16 mouse cellular contexts compared by ENCODE assay signal in the genomic region with DNA sequence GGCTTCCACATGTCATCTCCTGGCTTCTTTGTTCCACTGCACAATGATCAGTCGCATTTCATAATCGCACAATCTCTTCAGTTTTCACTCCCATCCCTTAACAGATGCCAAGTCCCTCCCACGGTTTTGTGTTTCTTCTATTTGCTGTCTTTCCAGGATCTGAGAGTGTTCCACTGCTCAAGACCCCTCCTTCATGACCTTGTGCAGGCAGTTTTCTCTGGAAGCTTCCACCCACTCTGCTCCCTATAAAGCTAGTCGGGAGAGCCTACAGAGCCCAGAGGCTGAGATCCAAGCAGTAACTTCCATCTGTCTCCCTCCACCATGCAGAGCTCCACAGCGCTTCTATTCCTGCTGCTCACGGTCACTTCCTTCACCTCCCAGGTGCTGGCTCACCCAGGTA. TPM values are rescaled to one million over a fixed set of nuclear protein-coding genes. Genes with fewer than 3 reads are reported as not detected.
DNase-seq lines count a peak whose midpoint lies in the region; ATAC-seq and TF ChIP-seq lines count a peak whose summit lies in the region.
"Had no signal": no experiment of that assay in that cellular context is flagged by ENCODE, and none has a peak within 500 bp of the region (broad histone marks: within the 10 kb centered on the region; RNA-seq: fewer than 3 reads in every experiment).

Ccl11 (plus strand) TSS at position 178 of the 400 bp plus-strand sequence.

- peak; percentile 36 for DNase-seq in kidney, postnatal 0 days (ENCODE audit: low spot score)
- DNase-seq in kidney, adult 8-10 months = no peak
- no peak for DNase-seq in thymus, postnatal 0 days (ENCODE audit: low spot score)
- no peak for DNase-seq in thymus, postnatal 14 days
- peak; percentile 24 to 67 for DNase-seq in left cerebral cortex, postnatal 25 days (ENCODE audit: low spot score in 2 of 2)
- no peak for DNase-seq in midbrain, embryonic 10.5 days (ENCODE audit: low spot score)
- DNase-seq in cerebellum, adult 18-20 months = no peak
- no peak for DNase-seq in kidney, adult 2 months
- DNase-seq: adrenal gland, postnatal 25 days; cerebellum, adult 9-10 months; heart, postnatal 14 days had no signal

- no peak within 1 kb of the TSS for H3K9ac ChIP-seq in kidney, postnatal 0 days (ENCODE audit: low read depth, low read length)
- H3K9ac ChIP-seq: embryonic facial prominence, embryonic 15.5 days; limb, embryonic 12.5 days had no signal

- no peaks in the 10 kb centered on the region for H3K36me3 ChIP-seq in kidney, postnatal 0 days (ENCODE audit: insufficient read depth, low read length)
- no peaks in the 10 kb centered on the region for H3K36me3 ChIP-seq in midbrain, embryonic 10.5 days
- no peaks in the 10 kb centered on the region for H3K36me3 ChIP-seq in kidney, adult 2 months (ENCODE audit: control insufficient read depth, insufficient read depth, low read length)
- H3K36me3 ChIP-seq: embryonic facial prominence, embryonic 15.5 days; limb, embryonic 12.5 days had no signal

- H3K27me3 ChIP-seq in kidney, postnatal 0 days (ENCODE audit: insufficient read depth, low read length) = no peaks in the 10 kb centered on the region
- no peaks in the 10 kb centered on the region for H3K27me3 ChIP-seq in midbrain, embryonic 10.5 days (ENCODE audit: low read depth, poor library complexity, severe bottlenecking)
- no peaks in the 10 kb centered on the region for H3K27me3 ChIP-seq in kidney, adult 2 months (replicated peaks; ENCODE audit: control insufficient read depth, insufficient read depth, low read length)
- H3K27me3 ChIP-seq: embryonic facial prominence, embryonic 15.5 days; limb, embryonic 12.5 days had no signal

- intact Hi-C loops in left cerebral cortex, postnatal 25 days (cut with DNase I) = no loop called here

- no peak for TF ChIP-seq CTCF in kidney, postnatal 0 days (IDR thresholded peaks at IDR 0.05; ENCODE audit: low read depth)
- TF ChIP-seq CTCF in kidney, adult 2 months (conservative IDR thresholded peaks at IDR 0.05; ENCODE audit: insufficient read depth, insufficient read length, low read depth, low read length) = no peak

- H3K9me3 ChIP-seq in kidney, postnatal 0 days (replicated peaks; ENCODE audit: low read length) = no peaks in the 10 kb centered on the region
- H3K9me3 ChIP-seq in midbrain, embryonic 10.5 days (replicated peaks) = no peaks in the 10 kb centered on the region
- H3K9me3 ChIP-seq: embryonic facial prominence, embryonic 15.5 days; limb, embryonic 12.5 days; megakaryocyte, embryonic 14.5 days had no signal

- ATAC-seq in kidney, postnatal 0 days (replicated peaks; ENCODE audit: low FRiP score, low read depth) = no peak
- ATAC-seq: inflammation-experienced regulatory T-cells, adult 6 months; Patski had no signal

- TF ChIP-seq POLR2A in kidney, adult 2 months (IDR thresholded peaks at IDR 0.05; ENCODE audit: low read depth, low read length) = no peak

- no peaks in the 10 kb centered on the region for H3K4me1 ChIP-seq in kidney, postnatal 0 days (replicated peaks; ENCODE audit: insufficient read depth, low read length)
- no peaks in the 10 kb centered on the region for H3K4me1 ChIP-seq in midbrain, embryonic 10.5 days
- H3K4me1 ChIP-seq in kidney, adult 2 months (ENCODE audit: control insufficient read depth, insufficient read depth, low read length) = no peaks in the 10 kb centered on the region
- H3K4me1 ChIP-seq: embryonic facial prominence, embryonic 15.5 days; limb, embryonic 12.5 days; megakaryocyte, embryonic 14.5 days had no signal

- WGBS in kidney, postnatal 0 days = 60% methylated on average over 6 of the region's 6 CpGs
- WGBS in midbrain, embryonic 10.5 days = 92% methylated on average over 6 of the region's 6 CpGs
- 56% methylated on average over 6 of the region's 6 CpGs for WGBS in kidney, adult 2 months

- no peak within 1 kb of the TSS for H3K4me2 ChIP-seq in kidney, postnatal 0 days (ENCODE audit: low read length)
- H3K4me2 ChIP-seq: embryonic facial prominence, embryonic 15.5 days; limb, embryonic 12.5 days had no signal

- H3K4me3 ChIP-seq in kidney, postnatal 0 days (replicated peaks; ENCODE audit: low read depth, low read length) = no peak within 1 kb of the TSS
- H3K4me3 ChIP-seq in midbrain, embryonic 10.5 days = no peak within 1 kb of the TSS
- no peak within 1 kb of the TSS for H3K4me3 ChIP-seq in kidney, adult 2 months (ENCODE audit: insufficient read depth, low read depth, low read length)
- H3K4me3 ChIP-seq: embryonic facial prominence, embryonic 15.5 days; limb, embryonic 12.5 days; megakaryocyte, embryonic 14.5 days had no signal

- no peak within 1 kb of the TSS for H3K27ac ChIP-seq in kidney, postnatal 0 days
- H3K27ac ChIP-seq in midbrain, embryonic 10.5 days (replicated peaks) = no peak within 1 kb of the TSS
- no peak within 1 kb of the TSS for H3K27ac ChIP-seq in kidney, adult 2 months (ENCODE audit: insufficient read depth, low read depth, low read length)
- H3K27ac ChIP-seq: embryonic facial prominence, embryonic 15.5 days; limb, embryonic 12.5 days had no signal

RNA-seq across cellular contexts. Expression of gene Ccl11, which starts in this region (rescaled TPM):
- 7.9 and 9.1 TPM in 2 replicates for polyA plus RNA-seq in kidney, postnatal 0 days (2015; fragmentation: Nextera tagmentation; extraction: Ambion mirVana)
- polyA plus RNA-seq in thymus, postnatal 0 days (2015; fragmentation: Nextera tagmentation; extraction: Ambion mirVana) = 12.5 and 13.0 TPM in 2 replicates
- total RNA-seq in left cerebral cortex, postnatal 25 days (2021) = under 1 TPM; 0.34 to 0.62 TPM
- polyA plus RNA-seq in midbrain, embryonic 10.5 days (2016; fragmentation: Nextera tagmentation; extraction: Ambion mirVana) = not detected in 2 replicates
- 2.3 and 2.4 TPM in 2 replicates for polyA plus RNA-seq in kidney, adult 2 months (2012; rRNA removed)
- polyA plus RNA-seq: inflammation-experienced regulatory T-cells, adult 6 months; limb, embryonic 12.5 days; Patski had no signal

Comparison
In these comparisons a context has a peak if more than half of its experiments do, and no peak if none do; other contexts are left out.
1. Peak in DNase-seq in left cerebral cortex, postnatal 25 days; RNA of the gene not detected or under 1 TPM.